Mouse (Mus musculus) heart, embryonic 15.5 days (tissue): ENCODE data around the gene Rasgrf1. TPM values are rescaled to one million over a fixed set of nuclear protein-coding genes. Genes with fewer than 3 reads are reported as not detected.

Experiments
- ATAC-seq: fragments of 200-750 bp; cut with Nextera tagmentation; replicated peaks from 2 replicates; pipeline ENCODE4 v1.8.0; 2017; ENCODE audit warnings: low read depth, moderate TSS enrichment; ENCODE audit not compliant: insufficient number of reproducible peaks, insufficient read depth, low FRiP score
- H3K27ac ChIP-seq: fragments of 300-500 bp; sonication (generic); 2 replicates; pipeline ENCODE4 v1.5.1; 2015; ENCODE audit warnings: mild to moderate bottlenecking, inconsistent platforms
- H3K27me3 ChIP-seq: fragments of 300-500 bp; sonication (generic); 2 replicates; pipeline ENCODE4 v1.6.1; 2015; ENCODE audit warnings: inconsistent platforms
- H3K36me3 ChIP-seq: fragments of 300-500 bp; sonication (generic); 2 replicates; pipeline ENCODE4 v1.6.1; 2015; ENCODE audit warnings: mild to moderate bottlenecking, inconsistent platforms
- H3K4me1 ChIP-seq: fragments of 300-500 bp; sonication (generic); replicated peaks from 2 replicates; pipeline ENCODE4 v1.6.1; 2015; ENCODE audit warnings: inconsistent platforms
- H3K4me2 ChIP-seq: fragments of 300-500 bp; sonication (generic); 2 replicates; pipeline ENCODE4 v1.6.1; 2015; ENCODE audit warnings: inconsistent platforms, mild to moderate bottlenecking, moderate library complexity
- H3K4me3 ChIP-seq: fragments of 300-500 bp; sonication (generic); 2 replicates; pipeline ENCODE4 v1.5.1; 2015; ENCODE audit warnings: mild to moderate bottlenecking, inconsistent platforms
- H3K9ac ChIP-seq: fragments of 300-500 bp; sonication (generic); 2 replicates; pipeline ENCODE4 v1.6.1; 2015; ENCODE audit warnings: mild to moderate bottlenecking, inconsistent platforms
- H3K9me3 ChIP-seq: fragments of 300-500 bp; sonication (generic); replicated peaks from 2 replicates; pipeline ENCODE4 v1.6.1; 2016; ENCODE audit warnings: inconsistent platforms
- WGBS: fragments of 180-500 bp; shearing (Covaris S2); methylation state at CpG from one replicate; pipeline ENCODE4 v1.1.7; 2015; ENCODE audit warnings: mixed read lengths; 5-methylcytosine and 5-hydroxymethylcytosine counted together
- polyA plus RNA-seq: library from polyadenylated mRNA; unstranded; fragments of >200 nt; fragmentation: Nextera tagmentation; extraction: Ambion mirVana; gene quantifications from 2 replicates; pipeline ENCODE4 v1.2.1, GENCODE M21; 2015

The Rasgrf1 gene
- polyA plus RNA-seq, 1 experiment from 2014 or later: 0.11 TPM

GRCm38 (mm10) chr9:90011849-90012248 lies 102.1 kb downstream of the Rasgrf1 start:
- H3K27ac ChIP-seq: no peak overlapping the region
- no peak overlapping the region for H3K4me3 ChIP-seq
- no peak for ATAC-seq
- 54% methylated on average over 2 of the region's 2 CpGs for WGBS
- no peaks in the 10 kb centered on the region for H3K36me3 ChIP-seq
- no peaks in the 10 kb centered on the region for H3K9me3 ChIP-seq
- H3K4me1 ChIP-seq: peaks cover 3% of the 10 kb centered on the region; the same call in 1 of the 2 replicates
- no peaks in the 10 kb centered on the region for H3K27me3 ChIP-seq
- H3K9ac ChIP-seq: no peak overlapping the region
- H3K4me2 ChIP-seq: no peak overlapping the region

- H3K27me3 ChIP-seq: no peaks in the 10 kb centered on the region
- H3K9ac ChIP-seq: no peak overlapping the region
- H3K27ac ChIP-seq: no peak overlapping the region
- ATAC-seq: no peak
- no peak overlapping the region for H3K4me2 ChIP-seq
- WGBS: 80% methylated on average over 3 of the region's 3 CpGs
- H3K9me3 ChIP-seq: no peaks in the 10 kb centered on the region
- no peaks in the 10 kb centered on the region for H3K36me3 ChIP-seq
- no peak overlapping the region for H3K4me3 ChIP-seq
- no peaks in the 10 kb centered on the region for H3K4me1 ChIP-seq
Measured at GRCm38 (mm10) chr9:90014649-90015048, 104.9 kb downstream of the Rasgrf1 start.

- H3K36me3 ChIP-seq: no peaks in the 10 kb centered on the region
- 84% methylated on average over 6 of the region's 6 CpGs for WGBS
- no peaks in the 10 kb centered on the region for H3K27me3 ChIP-seq
- no peak overlapping the region for H3K4me3 ChIP-seq
- H3K27ac ChIP-seq: no peak overlapping the region
- H3K4me1 ChIP-seq: no peaks in the 10 kb centered on the region
- H3K9me3 ChIP-seq: no peaks in the 10 kb centered on the region
- no peak overlapping the region for H3K9ac ChIP-seq
- H3K4me2 ChIP-seq: no peak overlapping the region
- no peak for ATAC-seq
Measured at GRCm38 (mm10) chr9:90016204-90016603, 106.5 kb downstream of the Rasgrf1 start.

- 77% methylated on average over 6 of the region's 6 CpGs for WGBS
- no peak overlapping the region for H3K27ac ChIP-seq
- H3K4me3 ChIP-seq: no peak overlapping the region
- H3K9me3 ChIP-seq: no peaks in the 10 kb centered on the region
- no peaks in the 10 kb centered on the region for H3K36me3 ChIP-seq
- H3K4me1 ChIP-seq: no peaks in the 10 kb centered on the region
- no peaks in the 10 kb centered on the region for H3K27me3 ChIP-seq
- ATAC-seq: no peak
- no peak overlapping the region for H3K9ac ChIP-seq
- no peak overlapping the region for H3K4me2 ChIP-seq
Measured at GRCm38 (mm10) chr9:90020866-90021265, 111.2 kb downstream of the Rasgrf1 start.

GRCm38 (mm10) chr9:90021442-90021841 lies 111.7 kb downstream of the Rasgrf1 start:
- Histone ChIP-seq H3K36me3 (no peaks in the 10 kb centered on the region), H3K27ac (no peak overlapping the region), H3K4me3 (no peak overlapping the region), H3K9ac (no peak overlapping the region), H3K27me3 (no peaks in the 10 kb centered on the region), H3K4me1 (no peaks in the 10 kb centered on the region), H3K9me3 (no peaks in the 10 kb centered on the region), H3K4me2 (no peak overlapping the region)
- WGBS: 84% methylated on average over 4 of the region's 4 CpGs
- ATAC-seq: no peak

GRCm38 (mm10) chr9:90027709-90028108 lies 118.0 kb downstream of the Rasgrf1 start:
- 82% methylated on average over 6 of the region's 6 CpGs for WGBS

GRCm38 (mm10) chr9:90033922-90034321 lies 124.2 kb downstream of the Rasgrf1 start:
- ATAC-seq: no peak
- WGBS: 66% methylated on average over 4 of the region's 4 CpGs
- no peaks in the 10 kb centered on the region for H3K4me1 ChIP-seq
- no peaks in the 10 kb centered on the region for H3K27me3 ChIP-seq
- no peaks in the 10 kb centered on the region for H3K36me3 ChIP-seq
- H3K27ac ChIP-seq: no peak overlapping the region
- no peak overlapping the region for H3K9ac ChIP-seq
- H3K4me2 ChIP-seq: no peak overlapping the region
- H3K4me3 ChIP-seq: no peak overlapping the region
- no peaks in the 10 kb centered on the region for H3K9me3 ChIP-seq

More at GRCm38 (mm10) chr9:90027709-90028108, 118.0 kb downstream of the Rasgrf1 start:
- H3K4me1 ChIP-seq: no peaks in the 10 kb centered on the region
- H3K27ac ChIP-seq: no peak overlapping the region
- H3K36me3 ChIP-seq: no peaks in the 10 kb centered on the region
- no peak for ATAC-seq
- no peaks in the 10 kb centered on the region for H3K27me3 ChIP-seq
- no peak overlapping the region for H3K4me3 ChIP-seq
- H3K9me3 ChIP-seq: no peaks in the 10 kb centered on the region
- H3K9ac ChIP-seq: no peak overlapping the region
- H3K4me2 ChIP-seq: no peak overlapping the region

- 79% methylated on average over 2 of the region's 2 CpGs for WGBS
- no peak overlapping the region for H3K9ac ChIP-seq
- H3K4me1 ChIP-seq: no peaks in the 10 kb centered on the region
- no peaks in the 10 kb centered on the region for H3K36me3 ChIP-seq
- H3K27me3 ChIP-seq: no peaks in the 10 kb centered on the region
- H3K4me3 ChIP-seq: no peak overlapping the region
- no peaks in the 10 kb centered on the region for H3K9me3 ChIP-seq
- ATAC-seq: no peak
- no peak overlapping the region for H3K4me2 ChIP-seq
- no peak overlapping the region for H3K27ac ChIP-seq
Measured at GRCm38 (mm10) chr9:90035168-90035567, 125.5 kb downstream of the Rasgrf1 start.

- 81% methylated on average over 3 of the region's 3 CpGs for WGBS
- no peak for ATAC-seq
- Histone ChIP-seq H3K27ac (no peak overlapping the region), H3K36me3 (no peaks in the 10 kb centered on the region), H3K4me1 (no peaks in the 10 kb centered on the region), H3K9ac (no peak overlapping the region), H3K4me2 (no peak overlapping the region), H3K9me3 (no peaks in the 10 kb centered on the region), H3K27me3 (no peaks in the 10 kb centered on the region), H3K4me3 (no peak overlapping the region)
Measured at GRCm38 (mm10) chr9:90035794-90036193, 126.1 kb downstream of the Rasgrf1 start.

GRCm38 (mm10) chr9:90036313-90036712 lies 126.6 kb downstream of the Rasgrf1 start:
- no peak overlapping the region for H3K4me2 ChIP-seq
- no peak overlapping the region for H3K9ac ChIP-seq
- no peak overlapping the region for H3K4me3 ChIP-seq
- no peak for ATAC-seq
- no peaks in the 10 kb centered on the region for H3K9me3 ChIP-seq
- WGBS: 64% methylated on average over 4 of the region's 4 CpGs
- H3K36me3 ChIP-seq: no peaks in the 10 kb centered on the region
- H3K27me3 ChIP-seq: no peaks in the 10 kb centered on the region
- H3K27ac ChIP-seq: no peak overlapping the region
- H3K4me1 ChIP-seq: no peaks in the 10 kb centered on the region

GRCm38 (mm10) chr9:90038535-90038934 lies 128.8 kb downstream of the Rasgrf1 start:
- 59% methylated on average over 4 of the region's 4 CpGs for WGBS
- no peaks in the 10 kb centered on the region for H3K9me3 ChIP-seq
- no peak overlapping the region for H3K27ac ChIP-seq
- no peak overlapping the region for H3K4me2 ChIP-seq
- no peaks in the 10 kb centered on the region for H3K36me3 ChIP-seq
- no peaks in the 10 kb centered on the region for H3K27me3 ChIP-seq
- H3K9ac ChIP-seq: no peak overlapping the region
- H3K4me1 ChIP-seq: no peaks in the 10 kb centered on the region
- ATAC-seq: no peak
- H3K4me3 ChIP-seq: no peak overlapping the region

GRCm38 (mm10) chr9:90040916-90041315 lies 131.2 kb downstream of the Rasgrf1 start:
- H3K9me3 ChIP-seq: no peaks in the 10 kb centered on the region
- no peak for ATAC-seq
- no peak overlapping the region for H3K4me2 ChIP-seq
- H3K27ac ChIP-seq: no peak overlapping the region
- 54% methylated on average over 2 of the region's 2 CpGs for WGBS
- H3K36me3 ChIP-seq: no peaks in the 10 kb centered on the region
- H3K4me3 ChIP-seq: no peak overlapping the region
- H3K27me3 ChIP-seq: no peaks in the 10 kb centered on the region
- H3K4me1 ChIP-seq: no peaks in the 10 kb centered on the region
- no peak overlapping the region for H3K9ac ChIP-seq
